Mouse (Mus musculus) hindbrain, embryonic 11.5 days (tissue): ENCODE measurements at regions not wholly inside any gene's neighbourhood (a gene's known extent, or its start where the extent isn't known, plus 50 kb on each side); places are given as distances from the start of the nearest gene placed in this dataset.
A peak's percentile ranks its signal among the peaks of the same experiment; 100 is the strongest.

Experiments
- ATAC-seq: fragments of 200-750 bp; cut with Nextera tagmentation; 2 replicates; pipeline ENCODE4 v1.8.0; 2017; ENCODE audit warnings: mild to moderate bottlenecking, moderate TSS enrichment, moderate library complexity; ENCODE audit not compliant: low FRiP score
- DNase-seq: peaks from one replicate; pipeline ENCODE4 v3.0.0-alpha.2; 2015; ENCODE audit warnings: low spot score
- H3K27ac ChIP-seq: fragments of 300-500 bp; sonication (generic); 2 replicates; pipeline ENCODE4 v1.5.1; 2014; ENCODE audit warnings: mild to moderate bottlenecking, low read depth, low read length
- H3K27me3 ChIP-seq: fragments of 300-500 bp; sonication (generic); 2 replicates; pipeline ENCODE4 v1.6.1; 2014; ENCODE audit warnings: mild to moderate bottlenecking, low read length, moderate library complexity, mixed read lengths; ENCODE audit not compliant: control insufficient read depth, insufficient read depth
- H3K36me3 ChIP-seq: fragments of 300-500 bp; sonication (generic); 2 replicates; pipeline ENCODE4 v1.6.1; 2014; ENCODE audit warnings: mild to moderate bottlenecking, low read length, moderate library complexity, mixed read lengths; ENCODE audit not compliant: control insufficient read depth, insufficient read depth
- H3K4me1 ChIP-seq: fragments of 300-500 bp; sonication (generic); replicated peaks from 2 replicates; pipeline ENCODE4 v1.6.1; 2014; ENCODE audit warnings: low read length, mixed read lengths; ENCODE audit not compliant: control insufficient read depth, insufficient read depth
- H3K4me2 ChIP-seq: fragments of 300-500 bp; sonication (generic); replicated peaks from 2 replicates; pipeline ENCODE4 v1.6.1; 2014; ENCODE audit warnings: mild to moderate bottlenecking, low read depth, low read length
- H3K4me3 ChIP-seq: fragments of 300-500 bp; sonication (generic); 2 replicates; pipeline ENCODE4 v1.5.1; 2014; ENCODE audit warnings: low read depth, low read length
- H3K9ac ChIP-seq: fragments of 300-500 bp; sonication (generic); 2 replicates; pipeline ENCODE4 v1.6.1; 2014; ENCODE audit warnings: low read depth, low read length
- H3K9me3 ChIP-seq: fragments of 300-500 bp; sonication (generic); 2 replicates; pipeline ENCODE4 v1.6.1; 2016; ENCODE audit warnings: low read length; ENCODE audit not compliant: control insufficient read depth
- WGBS: fragments of 180-500 bp; shearing (Covaris S2); extraction: QIAGEN DNeasy Blood & Tissue Kit; methylation state at CpG from one replicate; pipeline ENCODE4 v1.1.7; 2014; 5-methylcytosine and 5-hydroxymethylcytosine counted together

DNA sequence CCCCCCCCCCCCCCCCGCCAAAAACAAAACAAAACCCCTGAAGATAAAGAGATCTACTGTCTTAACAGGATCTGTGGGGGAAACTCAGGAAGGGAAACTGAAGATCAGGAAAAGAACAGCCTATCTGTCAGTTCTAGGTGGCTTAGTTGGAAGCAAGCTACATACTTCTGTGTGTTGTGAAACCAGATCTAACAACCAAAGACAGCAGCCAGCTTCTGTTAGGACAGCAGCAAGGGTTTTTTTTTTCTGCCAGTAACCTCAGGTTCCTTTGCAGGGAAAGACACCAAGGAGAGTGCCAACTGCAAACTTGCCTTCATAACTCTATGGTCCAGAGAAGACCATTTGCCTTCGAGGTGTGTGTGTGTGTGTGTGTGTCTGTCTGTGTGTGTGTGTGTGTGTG lies 261.2 kb downstream of the Bcl11a start:
- no peaks in the 10 kb centered on the region for H3K27me3 ChIP-seq
- no peaks in the 10 kb centered on the region for H3K9me3 ChIP-seq
- WGBS, result 88% methylated on average over 1 of the region's 2 CpGs

GRCm38 (mm10) chr11:24340677-24341076 lies 262.8 kb downstream of the Bcl11a start:
- ATAC-seq (no peak), DNase-seq (no peak)
- Histone ChIP-seq H3K4me2 (no peak overlapping the region), H3K36me3 (no peaks in the 10 kb centered on the region), H3K4me1 (no peaks in the 10 kb centered on the region), H3K9me3 (no peaks in the 10 kb centered on the region), H3K27me3 (no peaks in the 10 kb centered on the region), H3K4me3 (no peak overlapping the region), H3K27ac (no peak overlapping the region), H3K9ac (no peak overlapping the region)
- WGBS, result 78% methylated on average over 2 of the region's 2 CpGs

More for the DNA sequence above, 261.2 kb downstream of the Bcl11a start:
- DNase-seq (no peak), ATAC-seq (no peak)
- Histone ChIP-seq H3K4me1 (no peaks in the 10 kb centered on the region), H3K4me2 (no peak overlapping the region), H3K9ac (no peak overlapping the region), H3K4me3 (no peak overlapping the region), H3K36me3 (no peaks in the 10 kb centered on the region), H3K27ac (no peak overlapping the region)

DNA sequence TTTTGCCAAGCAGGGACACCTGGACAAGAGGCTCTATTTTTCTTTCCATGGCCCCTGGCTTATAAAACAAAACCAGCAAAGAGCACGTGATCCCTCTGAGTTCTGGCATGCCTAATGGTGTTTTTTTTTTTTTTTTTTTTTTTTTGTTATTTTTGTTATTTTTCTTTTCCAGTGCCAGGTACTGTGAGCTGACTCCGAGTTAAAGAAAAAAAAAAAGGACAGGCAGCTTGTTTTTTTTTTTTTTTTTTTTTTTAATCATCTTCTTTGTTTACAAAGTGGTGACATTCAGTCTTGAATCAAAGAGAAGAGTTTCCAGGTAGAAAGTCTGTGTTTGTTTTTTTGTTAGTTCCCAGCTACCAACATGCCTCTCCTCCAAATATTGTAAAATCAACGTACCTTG lies 263.8 kb downstream of the Bcl11a start:
- no peaks in the 10 kb centered on the region for H3K9me3 ChIP-seq
- H3K27me3 ChIP-seq, result no peaks in the 10 kb centered on the region
- H3K36me3 ChIP-seq, result no peaks in the 10 kb centered on the region
- H3K4me2 ChIP-seq, result no peak overlapping the region
- H3K9ac ChIP-seq, result no peak overlapping the region
- no peak overlapping the region for H3K27ac ChIP-seq
- no peak for DNase-seq
- no peak overlapping the region for H3K4me3 ChIP-seq
- no peaks in the 10 kb centered on the region for H3K4me1 ChIP-seq
- WGBS, result 71% methylated on average over 3 of the region's 3 CpGs
- ATAC-seq, result no peak

DNA sequence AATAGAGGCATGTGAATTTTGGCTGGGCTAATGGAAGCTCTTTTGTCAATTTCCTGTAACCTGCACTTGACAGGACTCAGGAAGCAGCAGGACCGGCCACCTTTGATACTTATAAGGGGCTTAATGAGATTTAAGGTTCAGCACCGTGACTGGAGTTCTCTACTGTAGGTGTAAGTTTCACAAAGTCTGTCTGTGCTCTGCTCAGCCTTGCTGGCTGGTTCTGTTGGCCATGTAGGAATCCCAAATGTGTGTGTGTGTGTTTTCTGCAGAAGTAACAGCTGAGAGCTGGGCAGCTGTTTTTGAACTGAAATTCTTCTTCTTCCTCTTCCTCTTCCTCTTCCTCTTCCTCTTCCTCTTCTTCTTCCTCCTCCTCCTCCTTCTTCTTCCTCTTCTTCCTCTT lies 264.3 kb downstream of the Bcl11a start:
- no peak for ATAC-seq

DNA sequence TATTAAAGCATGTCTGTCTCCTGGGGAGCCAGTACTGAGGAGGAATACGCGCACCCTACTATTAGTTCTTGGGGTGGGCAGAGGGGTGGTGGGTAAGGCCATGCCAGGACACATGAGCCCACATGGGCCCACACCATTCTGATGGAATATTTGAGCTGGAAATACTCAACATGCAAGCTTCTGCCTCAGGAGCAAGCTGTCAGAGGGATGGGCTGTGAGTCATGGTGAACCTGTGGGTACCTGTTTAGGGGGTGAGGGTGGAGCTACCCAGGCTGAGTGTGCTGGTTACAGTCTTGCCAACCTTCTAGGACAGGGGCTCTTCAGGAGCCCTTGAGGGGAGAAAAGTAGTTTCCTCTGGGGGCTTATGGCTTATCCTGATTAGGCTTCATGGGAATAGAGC lies 264.9 kb downstream of the Bcl11a start:
- Histone ChIP-seq H3K4me1 (no peaks in the 10 kb centered on the region), H3K36me3 (no peaks in the 10 kb centered on the region), H3K9me3 (no peaks in the 10 kb centered on the region), H3K4me3 (no peak overlapping the region), H3K9ac (no peak overlapping the region), H3K27ac (no peak overlapping the region), H3K4me2 (no peak overlapping the region), H3K27me3 (no peaks in the 10 kb centered on the region)
- ATAC-seq, result no peak
- no peak for DNase-seq
- 97% methylated on average over 2 of the region's 2 CpGs for WGBS

More for the DNA sequence above, 264.3 kb downstream of the Bcl11a start:
- no peak for DNase-seq
- 61% methylated on average over 2 of the region's 2 CpGs for WGBS
- H3K4me3 ChIP-seq, result no peak overlapping the region
- no peaks in the 10 kb centered on the region for H3K4me1 ChIP-seq
- no peak overlapping the region for H3K27ac ChIP-seq
- no peak overlapping the region for H3K9ac ChIP-seq
- H3K27me3 ChIP-seq, result no peaks in the 10 kb centered on the region
- no peaks in the 10 kb centered on the region for H3K36me3 ChIP-seq
- no peaks in the 10 kb centered on the region for H3K9me3 ChIP-seq
- H3K4me2 ChIP-seq, result no peak overlapping the region

- WGBS, result 43% methylated on average over 12 of the region's 12 CpGs
- Histone ChIP-seq H3K36me3 (no peaks in the 10 kb centered on the region), H3K9ac (no peak overlapping the region), H3K4me2 (no peak overlapping the region), H3K27me3 (no peaks in the 10 kb centered on the region), H3K9me3 (no peaks in the 10 kb centered on the region), H3K4me1 (no peaks in the 10 kb centered on the region), H3K27ac (no peak overlapping the region), H3K4me3 (no peak overlapping the region)
- ATAC-seq, result no peak
- DNase-seq, result no peak
These were observed 269.4 kb downstream of the Bcl11a start for GRCm38 (mm10) chr11:24347225-24347624.

- no peak overlapping the region for H3K4me2 ChIP-seq
- H3K27ac ChIP-seq, result no peak overlapping the region
- no peaks in the 10 kb centered on the region for H3K27me3 ChIP-seq
- H3K9me3 ChIP-seq, result no peaks in the 10 kb centered on the region
- WGBS, result 69% methylated on average over 4 of the region's 4 CpGs
- no peaks in the 10 kb centered on the region for H3K36me3 ChIP-seq
- DNase-seq (no peak), ATAC-seq (no peak)
- H3K4me1 ChIP-seq, result no peaks in the 10 kb centered on the region
- H3K4me3 ChIP-seq, result no peak overlapping the region
- H3K9ac ChIP-seq, result no peak overlapping the region
These were observed 270.9 kb downstream of the Bcl11a start for GRCm38 (mm10) chr11:24348741-24349140.

DNA sequence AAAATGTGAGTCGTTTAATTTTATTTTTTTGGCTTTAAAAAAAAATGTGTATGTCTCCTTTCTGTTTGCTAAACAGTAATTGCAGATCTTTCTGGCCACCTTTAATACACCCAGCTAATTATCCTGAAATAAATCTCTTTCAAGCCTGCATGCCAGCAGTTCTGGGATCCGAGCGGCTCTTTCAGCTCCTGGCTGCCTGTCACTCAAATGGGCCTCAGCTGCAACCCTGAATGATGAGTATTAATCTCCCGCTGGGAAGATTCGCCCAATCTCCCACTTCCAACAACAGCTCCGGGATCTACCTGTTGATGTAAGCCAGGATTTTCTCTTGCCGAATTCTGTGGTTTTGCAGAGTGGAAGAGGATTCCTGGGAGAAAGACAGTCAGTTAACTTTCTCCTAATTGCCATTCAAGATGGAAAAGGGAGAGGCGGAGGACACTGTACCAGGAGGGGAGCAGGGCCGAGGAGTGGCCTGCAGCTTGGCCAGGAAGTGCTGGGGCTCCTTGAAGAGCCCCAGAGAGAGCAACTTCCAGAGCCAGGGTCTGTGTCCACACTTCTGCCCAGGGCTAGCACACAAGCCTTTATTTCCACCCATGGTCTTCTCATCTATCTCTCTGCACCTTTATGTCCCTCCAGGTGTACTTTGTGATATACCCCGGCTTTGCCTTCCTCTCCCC lies 272.2 kb downstream of the Bcl11a start:
- Histone ChIP-seq H3K27me3 (no peaks in the 10 kb centered on the region), H3K4me2 (no peak overlapping the region), H3K4me1 (no peaks in the 10 kb centered on the region), H3K36me3 (no peaks in the 10 kb centered on the region), H3K4me3 (no peak overlapping the region), H3K9me3 (no peaks in the 10 kb centered on the region), H3K9ac (no peak overlapping the region), H3K27ac (no peak overlapping the region)
- peak; percentile 38; the same call in 1 of the 2 replicates for ATAC-seq
- 24% methylated on average over 10 of the region's 10 CpGs for WGBS
- DNase-seq, result peak; percentile 43

- H3K4me1 ChIP-seq, result no peaks in the 10 kb centered on the region
- H3K27me3 ChIP-seq, result no peaks in the 10 kb centered on the region
- DNase-seq (no peak), ATAC-seq (no peak)
- 92% methylated on average over 4 of the region's 4 CpGs for WGBS
- H3K4me2 ChIP-seq, result no peak overlapping the region
- no peak overlapping the region for H3K27ac ChIP-seq
- H3K4me3 ChIP-seq, result no peak overlapping the region
- H3K9me3 ChIP-seq, result no peaks in the 10 kb centered on the region
- no peak overlapping the region for H3K9ac ChIP-seq
- no peaks in the 10 kb centered on the region for H3K36me3 ChIP-seq
These were observed 273.0 kb downstream of the Bcl11a start for GRCm38 (mm10) chr11:24350839-24351238.
